Mouse (Mus musculus): ENCODE measurements at regions not wholly inside any gene's neighbourhood (a gene's known extent, or its start where the extent isn't known, plus 50 kb on each side); places are given as distances from the start of the nearest gene placed in this dataset.

GRCm38 (mm10) chr9:98791709-98792108 is 50.6 kb upstream of the Prr23a1 start:
- H3K4me3 ChIP-seq (ENCODE audit: low read depth, low read length): no peak overlapping the region
- no peaks in the 10 kb centered on the region for H3K27me3 ChIP-seq (replicated peaks; ENCODE audit: control insufficient read depth, insufficient read depth, low read length)
- no peaks in the 10 kb centered on the region for H3K36me3 ChIP-seq (ENCODE audit: control insufficient read depth, insufficient read depth, low read length)
- DNase-seq (ENCODE audit: low spot score): no peak
- H3K27ac ChIP-seq (ENCODE audit: low read depth): no peak overlapping the region
- 72% methylated on average over 4 of the region's 4 CpGs for WGBS
- peaks cover 3% of the 10 kb centered on the region; the same call in 1 of the 2 replicates for H3K9me3 ChIP-seq (ENCODE audit: control insufficient read depth, low read length)
- ATAC-seq (replicated peaks; ENCODE audit: low FRiP score, low TSS enrichment, low read depth): no peak
- no peak overlapping the region for H3K9ac ChIP-seq (ENCODE audit: low read length)
- H3K4me2 ChIP-seq (ENCODE audit: low read length): no peak overlapping the region
- H3K4me1 ChIP-seq (replicated peaks; ENCODE audit: control insufficient read depth, insufficient read depth, low read length): no peaks in the 10 kb centered on the region

- no peak overlapping the region for H3K9ac ChIP-seq (ENCODE audit: low read length)
- no peak overlapping the region for H3K4me3 ChIP-seq (ENCODE audit: low read depth, low read length)
- 70% methylated on average over 5 of the region's 5 CpGs for WGBS
- no peaks in the 10 kb centered on the region for H3K9me3 ChIP-seq (ENCODE audit: control insufficient read depth, low read length)
- no peaks in the 10 kb centered on the region for H3K36me3 ChIP-seq (ENCODE audit: control insufficient read depth, insufficient read depth, low read length)
- H3K27ac ChIP-seq (ENCODE audit: low read depth): no peak overlapping the region
- H3K27me3 ChIP-seq (replicated peaks; ENCODE audit: control insufficient read depth, insufficient read depth, low read length): no peaks in the 10 kb centered on the region
- DNase-seq (ENCODE audit: low spot score): no peak
- no peak for ATAC-seq (replicated peaks; ENCODE audit: low FRiP score, low TSS enrichment, low read depth)
- H3K4me2 ChIP-seq (ENCODE audit: low read length): no peak overlapping the region
- no peaks in the 10 kb centered on the region for H3K4me1 ChIP-seq (replicated peaks; ENCODE audit: control insufficient read depth, insufficient read depth, low read length)
These were observed 68.6 kb upstream of the Prr23a1 start for GRCm38 (mm10) chr9:98773651-98774185.

GRCm38 (mm10) chr9:98773212-98773611 is 69.1 kb upstream of the Prr23a1 start:
- 83% methylated on average over 11 of the region's 11 CpGs for WGBS
- no peak for DNase-seq (ENCODE audit: low spot score)
- H3K36me3 ChIP-seq (ENCODE audit: control insufficient read depth, insufficient read depth, low read length): no peaks in the 10 kb centered on the region
- no peak overlapping the region for H3K9ac ChIP-seq (ENCODE audit: low read length)
- H3K4me1 ChIP-seq (replicated peaks; ENCODE audit: control insufficient read depth, insufficient read depth, low read length): no peaks in the 10 kb centered on the region
- H3K27ac ChIP-seq (ENCODE audit: low read depth): no peak overlapping the region
- no peak overlapping the region for H3K4me2 ChIP-seq (ENCODE audit: low read length)
- no peak for ATAC-seq (replicated peaks; ENCODE audit: low FRiP score, low TSS enrichment, low read depth)
- H3K27me3 ChIP-seq (replicated peaks; ENCODE audit: control insufficient read depth, insufficient read depth, low read length): no peaks in the 10 kb centered on the region
- H3K9me3 ChIP-seq (ENCODE audit: control insufficient read depth, low read length): no peaks in the 10 kb centered on the region
- H3K4me3 ChIP-seq (ENCODE audit: low read depth, low read length): no peak overlapping the region

- Histone ChIP-seq H3K27me3 (replicated peaks; ENCODE audit: control insufficient read depth, insufficient read depth, low read length) (no peaks in the 10 kb centered on the region), H3K9ac (ENCODE audit: low read length) (no peak overlapping the region), H3K4me3 (ENCODE audit: low read depth, low read length) (no peak overlapping the region), H3K36me3 (ENCODE audit: control insufficient read depth, insufficient read depth, low read length) (no peaks in the 10 kb centered on the region), H3K9me3 (ENCODE audit: control insufficient read depth, low read length) (no peaks in the 10 kb centered on the region), H3K4me2 (ENCODE audit: low read length) (no peak overlapping the region), H3K4me1 (replicated peaks; ENCODE audit: control insufficient read depth, insufficient read depth, low read length) (no peaks in the 10 kb centered on the region), H3K27ac (ENCODE audit: low read depth) (no peak overlapping the region)
- DNase-seq (ENCODE audit: low spot score): no peak
- no peak for ATAC-seq (replicated peaks; ENCODE audit: low FRiP score, low TSS enrichment, low read depth)
- WGBS: 76% methylated on average over 4 of the region's 4 CpGs
These were observed 87.5 kb upstream of the Prr23a1 start for GRCm38 (mm10) chr9:98754764-98755163.

- H3K27ac ChIP-seq (ENCODE audit: low read depth): no peak overlapping the region
These were observed 88.8 kb upstream of the Prr23a1 start for GRCm38 (mm10) chr9:98753356-98753953.

GRCm38 (mm10) chr9:98743785-98744184 is 98.5 kb upstream of the Prr23a1 start:
- Histone ChIP-seq H3K27me3 (replicated peaks; ENCODE audit: control insufficient read depth, insufficient read depth, low read length) (no peaks in the 10 kb centered on the region), H3K4me3 (ENCODE audit: low read depth, low read length) (no peak overlapping the region), H3K4me2 (ENCODE audit: low read length) (no peak overlapping the region), H3K36me3 (ENCODE audit: control insufficient read depth, insufficient read depth, low read length) (no peaks in the 10 kb centered on the region), H3K9me3 (ENCODE audit: control insufficient read depth, low read length) (no peaks in the 10 kb centered on the region), H3K27ac (ENCODE audit: low read depth) (no peak overlapping the region), H3K9ac (ENCODE audit: low read length) (no peak overlapping the region), H3K4me1 (replicated peaks; ENCODE audit: control insufficient read depth, insufficient read depth, low read length) (no peaks in the 10 kb centered on the region)
- DNase-seq (ENCODE audit: low spot score) (no peak), ATAC-seq (replicated peaks; ENCODE audit: low FRiP score, low TSS enrichment, low read depth) (no peak)

More at GRCm38 (mm10) chr9:98753356-98753953, 88.8 kb upstream of the Prr23a1 start:
- Histone ChIP-seq H3K27me3 (replicated peaks; ENCODE audit: control insufficient read depth, insufficient read depth, low read length) (no peaks in the 10 kb centered on the region), H3K4me1 (replicated peaks; ENCODE audit: control insufficient read depth, insufficient read depth, low read length) (no peaks in the 10 kb centered on the region), H3K4me2 (ENCODE audit: low read length) (no peak overlapping the region), H3K4me3 (ENCODE audit: low read depth, low read length) (no peak overlapping the region), H3K9ac (ENCODE audit: low read length) (no peak overlapping the region), H3K36me3 (ENCODE audit: control insufficient read depth, insufficient read depth, low read length) (no peaks in the 10 kb centered on the region), H3K9me3 (ENCODE audit: control insufficient read depth, low read length) (no peaks in the 10 kb centered on the region)
- DNase-seq (ENCODE audit: low spot score) (no peak), ATAC-seq (replicated peaks; ENCODE audit: low FRiP score, low TSS enrichment, low read depth) (no peak)
- 49% methylated on average over 6 of the region's 6 CpGs for WGBS

- no peak overlapping the region for H3K4me2 ChIP-seq (ENCODE audit: low read length)
- no peak for DNase-seq (ENCODE audit: low spot score)
These were observed 114.9 kb upstream of the Prr23a1 start for GRCm38 (mm10) chr9:98727276-98727860.

GRCm38 (mm10) chr9:98726638-98727037 is 115.7 kb upstream of the Prr23a1 start:
- Histone ChIP-seq H3K27ac (ENCODE audit: low read depth) (no peak overlapping the region), H3K9ac (ENCODE audit: low read length) (no peak overlapping the region), H3K4me2 (ENCODE audit: low read length) (no peak overlapping the region), H3K36me3 (ENCODE audit: control insufficient read depth, insufficient read depth, low read length) (no peaks in the 10 kb centered on the region), H3K4me1 (replicated peaks; ENCODE audit: control insufficient read depth, insufficient read depth, low read length) (peaks cover 4% of the 10 kb centered on the region; the same call in 1 of the 2 replicates), H3K9me3 (ENCODE audit: control insufficient read depth, low read length) (no peaks in the 10 kb centered on the region), H3K27me3 (replicated peaks; ENCODE audit: control insufficient read depth, insufficient read depth, low read length) (no peaks in the 10 kb centered on the region), H3K4me3 (ENCODE audit: low read depth, low read length) (no peak overlapping the region)
- WGBS: 44% methylated on average over 5 of the region's 5 CpGs
- peak; percentile 63 for DNase-seq (ENCODE audit: low spot score)
- ATAC-seq (replicated peaks; ENCODE audit: low FRiP score, low TSS enrichment, low read depth): no peak; the same call in 1 of the 2 replicates

More at GRCm38 (mm10) chr9:98727276-98727860, 114.9 kb upstream of the Prr23a1 start:
- Histone ChIP-seq H3K4me1 (replicated peaks; ENCODE audit: control insufficient read depth, insufficient read depth, low read length) (peaks cover 4% of the 10 kb centered on the region; the same call in 1 of the 2 replicates), H3K4me3 (ENCODE audit: low read depth, low read length) (no peak overlapping the region), H3K36me3 (ENCODE audit: control insufficient read depth, insufficient read depth, low read length) (no peaks in the 10 kb centered on the region), H3K27me3 (replicated peaks; ENCODE audit: control insufficient read depth, insufficient read depth, low read length) (no peaks in the 10 kb centered on the region), H3K9me3 (ENCODE audit: control insufficient read depth, low read length) (no peaks in the 10 kb centered on the region), H3K9ac (ENCODE audit: low read length) (no peak overlapping the region), H3K27ac (ENCODE audit: low read depth) (no peak overlapping the region)
- 27% methylated on average over 5 of the region's 5 CpGs for WGBS
- peak; percentile 55; the same call in 1 of the 2 replicates for ATAC-seq (replicated peaks; ENCODE audit: low FRiP score, low TSS enrichment, low read depth)

GRCm38 (mm10) chr9:98722885-98723284 is 119.4 kb upstream of the Prr23a1 start:
- Histone ChIP-seq H3K27ac (ENCODE audit: low read depth) (no peak overlapping the region), H3K4me3 (ENCODE audit: low read depth, low read length) (no peak overlapping the region), H3K27me3 (replicated peaks; ENCODE audit: control insufficient read depth, insufficient read depth, low read length) (no peaks in the 10 kb centered on the region), H3K9me3 (ENCODE audit: control insufficient read depth, low read length) (peaks cover 4% of the 10 kb centered on the region; the same call in 1 of the 2 replicates), H3K9ac (ENCODE audit: low read length) (no peak overlapping the region), H3K4me2 (ENCODE audit: low read length) (no peak overlapping the region), H3K4me1 (replicated peaks; ENCODE audit: control insufficient read depth, insufficient read depth, low read length) (peaks cover 4% of the 10 kb centered on the region; the same call in 1 of the 2 replicates), H3K36me3 (ENCODE audit: control insufficient read depth, insufficient read depth, low read length) (no peaks in the 10 kb centered on the region)
- WGBS: 68% methylated on average over 3 of the region's 3 CpGs
- peak; percentile 31 for DNase-seq (ENCODE audit: low spot score)
- ATAC-seq (replicated peaks; ENCODE audit: low FRiP score, low TSS enrichment, low read depth): no peak
